Mouse (Mus musculus): Measurements from ENCODE around the gene Nlgn1. TPM values are rescaled to one million over a fixed set of nuclear protein-coding genes. Genes with fewer than 3 reads are reported as not detected.

Gene Nlgn1
- polyA plus RNA-seq, 1 experiment from 2014 or later = 3.2 TPM

GRCm38 (mm10) chr3:25775437-25775836 is 556.8 kb downstream of the Nlgn1 start:
- DNase-seq (ENCODE audit: low spot score) (no peak), ATAC-seq (ENCODE audit: low read depth) (no peak)
- H3K27ac ChIP-seq (replicated peaks; ENCODE audit: low read depth, low read length) = no peak overlapping the region
- no peak overlapping the region for H3K4me3 ChIP-seq (ENCODE audit: low read depth, low read length)
- H3K9ac ChIP-seq (ENCODE audit: low read depth, low read length) = no peak overlapping the region
- no peak overlapping the region for H3K4me2 ChIP-seq (ENCODE audit: low read depth, low read length)
- H3K27me3 ChIP-seq (replicated peaks; ENCODE audit: control insufficient read depth, insufficient read depth, low read length) = no peaks in the 10 kb centered on the region
- H3K9me3 ChIP-seq (ENCODE audit: control insufficient read depth, low read length) = no peaks in the 10 kb centered on the region
- H3K36me3 ChIP-seq (ENCODE audit: control insufficient read depth, insufficient read depth, low read length) = no peaks in the 10 kb centered on the region
- WGBS = 69% methylated on average over 6 of the region's 6 CpGs
- H3K4me1 ChIP-seq (ENCODE audit: control insufficient read depth, insufficient read depth, low read length) = no peaks in the 10 kb centered on the region

- Histone ChIP-seq H3K4me3 (ENCODE audit: low read depth, low read length) (no peak overlapping the region), H3K4me2 (ENCODE audit: low read depth, low read length) (no peak overlapping the region), H3K4me1 (ENCODE audit: control insufficient read depth, insufficient read depth, low read length) (no peaks in the 10 kb centered on the region), H3K9me3 (ENCODE audit: control insufficient read depth, low read length) (no peaks in the 10 kb centered on the region), H3K36me3 (ENCODE audit: control insufficient read depth, insufficient read depth, low read length) (no peaks in the 10 kb centered on the region), H3K9ac (ENCODE audit: low read depth, low read length) (no peak overlapping the region), H3K27me3 (replicated peaks; ENCODE audit: control insufficient read depth, insufficient read depth, low read length) (no peaks in the 10 kb centered on the region), H3K27ac (replicated peaks; ENCODE audit: low read depth, low read length) (no peak overlapping the region)
- 69% methylated on average over 4 of the region's 4 CpGs for WGBS
- ATAC-seq (ENCODE audit: low read depth) (peak; percentile 33; the same call in 1 of the 2 replicates), DNase-seq (ENCODE audit: low spot score) (peak; percentile 32)
These were observed 558.4 kb downstream of the Nlgn1 start for GRCm38 (mm10) chr3:25773908-25774307.

- Histone ChIP-seq H3K9ac (ENCODE audit: low read depth, low read length) (no peak overlapping the region), H3K4me1 (ENCODE audit: control insufficient read depth, insufficient read depth, low read length) (no peaks in the 10 kb centered on the region), H3K27ac (replicated peaks; ENCODE audit: low read depth, low read length) (no peak overlapping the region), H3K36me3 (ENCODE audit: control insufficient read depth, insufficient read depth, low read length) (no peaks in the 10 kb centered on the region), H3K4me3 (ENCODE audit: low read depth, low read length) (no peak overlapping the region), H3K4me2 (ENCODE audit: low read depth, low read length) (no peak overlapping the region), H3K27me3 (replicated peaks; ENCODE audit: control insufficient read depth, insufficient read depth, low read length) (no peaks in the 10 kb centered on the region), H3K9me3 (ENCODE audit: control insufficient read depth, low read length) (no peaks in the 10 kb centered on the region)
- DNase-seq (ENCODE audit: low spot score) (peak; percentile 22), ATAC-seq (ENCODE audit: low read depth) (no peak)
These were observed 558.8 kb downstream of the Nlgn1 start for GRCm38 (mm10) chr3:25773467-25773866.

GRCm38 (mm10) chr3:25763689-25764088 is 568.6 kb downstream of the Nlgn1 start:
- WGBS = 85% methylated on average over 4 of the region's 4 CpGs
- Histone ChIP-seq H3K4me3 (ENCODE audit: low read depth, low read length) (no peak overlapping the region), H3K27ac (replicated peaks; ENCODE audit: low read depth, low read length) (no peak overlapping the region), H3K4me1 (ENCODE audit: control insufficient read depth, insufficient read depth, low read length) (no peaks in the 10 kb centered on the region), H3K9me3 (ENCODE audit: control insufficient read depth, low read length) (no peaks in the 10 kb centered on the region), H3K36me3 (ENCODE audit: control insufficient read depth, insufficient read depth, low read length) (no peaks in the 10 kb centered on the region), H3K4me2 (ENCODE audit: low read depth, low read length) (no peak overlapping the region), H3K9ac (ENCODE audit: low read depth, low read length) (no peak overlapping the region), H3K27me3 (replicated peaks; ENCODE audit: control insufficient read depth, insufficient read depth, low read length) (no peaks in the 10 kb centered on the region)
- DNase-seq (ENCODE audit: low spot score) (no peak), ATAC-seq (ENCODE audit: low read depth) (no peak)

- Histone ChIP-seq H3K4me2 (ENCODE audit: low read depth, low read length) (no peak overlapping the region), H3K9ac (ENCODE audit: low read depth, low read length) (no peak overlapping the region), H3K4me3 (ENCODE audit: low read depth, low read length) (no peak overlapping the region), H3K4me1 (ENCODE audit: control insufficient read depth, insufficient read depth, low read length) (no peaks in the 10 kb centered on the region), H3K9me3 (ENCODE audit: control insufficient read depth, low read length) (no peaks in the 10 kb centered on the region), H3K27me3 (replicated peaks; ENCODE audit: control insufficient read depth, insufficient read depth, low read length) (no peaks in the 10 kb centered on the region), H3K27ac (replicated peaks; ENCODE audit: low read depth, low read length) (no peak overlapping the region), H3K36me3 (ENCODE audit: control insufficient read depth, insufficient read depth, low read length) (no peaks in the 10 kb centered on the region)
- DNase-seq (ENCODE audit: low spot score) = no peak
- ATAC-seq (ENCODE audit: low read depth) = no peak
- 89% methylated on average over 2 of the region's 2 CpGs for WGBS
These were observed 574.4 kb downstream of the Nlgn1 start for GRCm38 (mm10) chr3:25757813-25758212.

GRCm38 (mm10) chr3:25724111-25724510 is 608.1 kb downstream of the Nlgn1 start:
- ATAC-seq (ENCODE audit: low read depth) (no peak), DNase-seq (ENCODE audit: low spot score) (no peak)
- no peaks in the 10 kb centered on the region for H3K27me3 ChIP-seq (replicated peaks; ENCODE audit: control insufficient read depth, insufficient read depth, low read length)
- H3K27ac ChIP-seq (replicated peaks; ENCODE audit: low read depth, low read length) = no peak overlapping the region
- WGBS = 81% methylated on average over 1 of the region's 1 CpGs
- no peak overlapping the region for H3K9ac ChIP-seq (ENCODE audit: low read depth, low read length)
- H3K4me1 ChIP-seq (ENCODE audit: control insufficient read depth, insufficient read depth, low read length) = no peaks in the 10 kb centered on the region
- H3K4me3 ChIP-seq (ENCODE audit: low read depth, low read length) = no peak overlapping the region
- no peak overlapping the region for H3K4me2 ChIP-seq (ENCODE audit: low read depth, low read length)
- no peaks in the 10 kb centered on the region for H3K9me3 ChIP-seq (ENCODE audit: control insufficient read depth, low read length)
- H3K36me3 ChIP-seq (ENCODE audit: control insufficient read depth, insufficient read depth, low read length) = no peaks in the 10 kb centered on the region

- no peaks in the 10 kb centered on the region for H3K9me3 ChIP-seq (ENCODE audit: control insufficient read depth, low read length)
- no peak for ATAC-seq (ENCODE audit: low read depth)
These were observed 610.8 kb downstream of the Nlgn1 start for GRCm38 (mm10) chr3:25721464-25721863.

GRCm38 (mm10) chr3:25707380-25707779 is 624.9 kb downstream of the Nlgn1 start:
- no peak overlapping the region for H3K4me3 ChIP-seq (ENCODE audit: low read depth, low read length)
- no peak overlapping the region for H3K27ac ChIP-seq (replicated peaks; ENCODE audit: low read depth, low read length)
- H3K4me1 ChIP-seq (ENCODE audit: control insufficient read depth, insufficient read depth, low read length) = no peaks in the 10 kb centered on the region
- DNase-seq (ENCODE audit: low spot score) = no peak
- 79% methylated on average over 2 of the region's 2 CpGs for WGBS
- no peaks in the 10 kb centered on the region for H3K36me3 ChIP-seq (ENCODE audit: control insufficient read depth, insufficient read depth, low read length)
- H3K9me3 ChIP-seq (ENCODE audit: control insufficient read depth, low read length) = no peaks in the 10 kb centered on the region
- H3K27me3 ChIP-seq (replicated peaks; ENCODE audit: control insufficient read depth, insufficient read depth, low read length) = no peaks in the 10 kb centered on the region
- no peak overlapping the region for H3K9ac ChIP-seq (ENCODE audit: low read depth, low read length)
- H3K4me2 ChIP-seq (ENCODE audit: low read depth, low read length) = no peak overlapping the region
- ATAC-seq (ENCODE audit: low read depth) = no peak

More at GRCm38 (mm10) chr3:25721464-25721863, 610.8 kb downstream of the Nlgn1 start:
- no peak overlapping the region for H3K4me3 ChIP-seq (ENCODE audit: low read depth, low read length)
- H3K4me1 ChIP-seq (ENCODE audit: control insufficient read depth, insufficient read depth, low read length) = no peaks in the 10 kb centered on the region
- H3K4me2 ChIP-seq (ENCODE audit: low read depth, low read length) = no peak overlapping the region
- WGBS = 80% methylated on average over 5 of the region's 5 CpGs
- H3K27me3 ChIP-seq (replicated peaks; ENCODE audit: control insufficient read depth, insufficient read depth, low read length) = no peaks in the 10 kb centered on the region
- no peak overlapping the region for H3K9ac ChIP-seq (ENCODE audit: low read depth, low read length)
- H3K36me3 ChIP-seq (ENCODE audit: control insufficient read depth, insufficient read depth, low read length) = no peaks in the 10 kb centered on the region
- DNase-seq (ENCODE audit: low spot score) = no peak
- H3K27ac ChIP-seq (replicated peaks; ENCODE audit: low read depth, low read length) = no peak overlapping the region

GRCm38 (mm10) chr3:25697231-25697630 is 635.0 kb downstream of the Nlgn1 start:
- H3K27ac ChIP-seq (replicated peaks; ENCODE audit: low read depth, low read length) = no peak overlapping the region
- DNase-seq (ENCODE audit: low spot score) (peak; percentile 17), ATAC-seq (ENCODE audit: low read depth) (no peak; the same call in 1 of the 2 replicates)
- no peak overlapping the region for H3K4me3 ChIP-seq (ENCODE audit: low read depth, low read length)
- no peaks in the 10 kb centered on the region for H3K36me3 ChIP-seq (ENCODE audit: control insufficient read depth, insufficient read depth, low read length)
- no peaks in the 10 kb centered on the region for H3K27me3 ChIP-seq (replicated peaks; ENCODE audit: control insufficient read depth, insufficient read depth, low read length)
- no peaks in the 10 kb centered on the region for H3K4me1 ChIP-seq (ENCODE audit: control insufficient read depth, insufficient read depth, low read length)
- WGBS = 74% methylated on average over 1 of the region's 1 CpGs
- no peak overlapping the region for H3K9ac ChIP-seq (ENCODE audit: low read depth, low read length)
- H3K4me2 ChIP-seq (ENCODE audit: low read depth, low read length) = no peak overlapping the region
- no peaks in the 10 kb centered on the region for H3K9me3 ChIP-seq (ENCODE audit: control insufficient read depth, low read length)

Data from embryonic facial prominence, embryonic 14.5 days (tissue).